Mouse (Mus musculus) retina, adult 2 months (tissue): ENCODE results near the gene Mrps18a.

Source experiments
- DNase-seq: peaks from one replicate; pipeline ENCODE4 v3.0.0-alpha.2; 2012; ENCODE audit warnings: low read depth, low spot score

Mrps18a gene

DNA sequence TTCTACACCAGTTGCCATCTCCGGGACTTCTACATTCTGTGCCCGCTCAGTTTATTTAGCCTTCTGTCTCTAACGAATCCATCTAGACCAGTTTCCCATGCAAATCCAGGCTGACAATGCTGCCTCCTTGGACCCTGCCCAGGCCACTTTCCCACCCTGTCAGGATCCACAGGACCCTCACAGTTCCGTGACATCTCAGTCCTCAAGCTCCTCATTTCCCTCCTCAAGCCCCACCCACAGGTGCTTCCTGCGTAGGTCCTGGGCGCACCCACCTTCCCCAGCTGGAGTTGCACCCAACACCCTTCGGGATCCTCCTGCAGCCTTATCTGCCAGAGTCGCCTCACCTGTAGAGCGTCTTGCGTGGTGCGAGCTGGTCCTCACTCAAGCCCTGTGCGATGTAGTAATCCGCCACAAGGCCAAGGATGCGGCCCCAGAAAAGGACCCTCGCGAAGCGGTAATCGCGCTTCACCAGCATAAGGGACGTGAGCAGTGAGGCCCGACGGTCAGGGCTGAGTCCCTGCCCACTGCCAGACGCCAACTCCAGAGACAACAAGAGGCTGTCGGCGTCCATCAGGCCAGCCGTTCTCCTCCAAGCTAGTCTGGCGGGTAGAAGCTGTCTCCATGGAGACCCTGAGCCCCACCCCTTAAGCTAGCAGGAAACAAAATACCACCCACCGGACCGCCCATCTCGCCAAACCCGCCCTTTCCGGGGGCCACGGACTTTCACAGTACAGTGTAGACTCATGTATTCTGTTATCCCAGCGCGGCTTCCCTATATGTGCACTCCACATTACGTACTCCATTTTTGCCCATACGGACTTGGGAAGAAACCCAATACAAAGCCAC, 33.0 kb downstream of the Mrps18a start, which contains the start of gene Rsph9:
Rsph9 (minus strand) TSS at position 639 of the 846 bp plus-strand sequence.
- no peak for DNase-seq

DNA sequence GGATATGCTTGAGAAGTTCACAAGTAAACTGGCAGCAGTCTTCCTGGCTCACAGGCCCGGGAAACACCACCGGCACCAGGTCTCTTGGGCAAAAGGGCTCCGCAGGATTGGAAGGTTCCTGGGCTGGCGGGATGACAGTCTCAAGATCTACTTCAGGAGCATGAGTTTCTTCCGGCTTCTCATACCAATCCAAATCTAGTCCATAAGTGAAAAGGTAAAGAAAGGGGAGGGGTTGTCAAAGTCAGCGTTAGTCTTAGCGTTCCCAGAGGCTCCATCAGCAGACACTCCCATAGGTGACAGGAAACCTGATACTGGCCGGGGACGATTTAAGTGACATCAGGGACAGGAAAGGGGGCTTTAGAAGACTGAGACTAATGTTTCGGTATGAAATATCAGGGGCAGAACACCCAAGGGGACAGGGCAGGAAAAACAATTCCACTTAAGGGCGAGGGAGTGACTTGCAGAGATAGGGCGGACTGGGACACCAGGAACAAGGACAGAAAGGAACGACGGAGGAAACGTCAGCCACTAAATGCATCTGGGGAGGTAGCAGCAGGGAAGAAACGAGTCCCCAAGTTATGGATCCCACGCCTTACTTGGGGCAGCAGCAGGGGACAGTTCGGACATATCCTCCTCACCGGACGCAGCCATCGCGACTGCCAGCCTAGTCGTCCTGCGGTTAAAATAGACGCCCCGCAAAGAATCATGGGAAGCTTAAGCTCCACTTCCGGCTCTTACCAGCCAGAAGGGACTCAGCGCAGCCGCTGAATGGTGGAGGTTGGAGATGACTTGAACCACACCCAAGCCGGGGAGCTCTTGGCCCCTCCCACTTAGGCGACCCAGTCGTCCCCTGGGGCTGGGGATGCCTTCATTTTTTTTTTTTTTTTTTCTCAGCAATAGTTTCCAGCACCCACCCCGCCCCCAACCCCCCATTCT, 42.3 kb downstream of the Mrps18a start, which contains the start of gene Mad2l1bp:
Mad2l1bp (minus strand) TSS at position 707 of the 936 bp plus-strand sequence.
- peak; percentile 79 for DNase-seq

DNA sequence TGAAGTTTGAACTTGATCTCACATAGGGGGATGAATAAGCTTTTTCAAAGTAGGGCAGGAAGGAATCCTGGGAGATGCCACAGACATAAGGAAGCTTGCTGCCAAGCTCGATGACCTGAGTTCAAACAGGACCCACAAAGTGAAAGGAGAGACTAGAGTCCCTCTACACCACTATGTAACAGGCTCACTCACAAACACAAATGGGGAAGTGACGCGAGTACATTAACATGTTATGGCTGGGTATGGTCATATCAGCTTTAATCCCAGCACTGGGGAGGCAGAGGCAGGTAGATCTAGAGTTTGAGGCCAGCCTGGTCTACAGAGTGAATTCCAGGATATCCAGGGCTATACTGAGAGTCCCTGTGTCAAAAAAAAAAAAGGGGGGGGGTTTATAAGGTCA, 43.5 kb downstream of the Mrps18a start:
- DNase-seq = no peak

DNA sequence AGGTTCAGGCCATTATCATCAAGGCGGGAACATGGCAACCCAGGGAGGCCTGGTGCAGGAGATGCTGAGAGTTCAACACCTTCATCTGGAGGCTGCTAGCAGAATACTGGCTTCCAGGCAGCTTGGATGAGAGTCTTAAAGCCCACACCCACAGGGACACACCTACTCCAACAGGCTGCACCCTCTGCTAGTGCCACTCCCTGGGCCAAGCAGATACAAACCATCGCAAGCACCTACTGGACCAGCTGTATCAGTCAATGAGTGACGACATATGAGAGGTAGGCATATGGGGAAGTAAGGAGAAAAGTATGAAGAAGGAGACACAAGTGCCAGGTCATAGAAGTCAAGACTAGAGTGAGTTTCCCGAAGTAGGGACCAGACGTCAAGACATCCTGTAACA, 45.9 kb downstream of the Mrps18a start:
- no peak for DNase-seq

DNA sequence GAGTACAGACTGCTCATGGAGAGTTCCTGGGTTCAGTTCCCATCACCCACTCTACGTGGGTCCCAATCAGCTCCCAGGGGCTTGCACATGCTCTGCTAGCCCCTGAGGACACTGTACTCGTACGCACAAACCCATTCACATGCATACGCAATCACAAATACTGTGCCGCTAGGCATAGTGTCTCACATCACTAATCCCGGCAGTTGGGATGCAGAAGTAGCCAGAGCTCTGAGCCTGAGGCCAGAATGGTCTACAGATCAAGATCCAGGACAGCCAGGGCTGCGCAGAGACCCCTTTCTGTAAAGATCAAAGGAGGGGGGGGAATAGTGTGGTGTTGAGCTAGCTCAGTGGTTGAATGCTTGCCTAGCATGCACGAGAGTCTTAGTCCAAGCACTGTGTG, 46.3 kb downstream of the Mrps18a start:
- DNase-seq = no peak

DNA sequence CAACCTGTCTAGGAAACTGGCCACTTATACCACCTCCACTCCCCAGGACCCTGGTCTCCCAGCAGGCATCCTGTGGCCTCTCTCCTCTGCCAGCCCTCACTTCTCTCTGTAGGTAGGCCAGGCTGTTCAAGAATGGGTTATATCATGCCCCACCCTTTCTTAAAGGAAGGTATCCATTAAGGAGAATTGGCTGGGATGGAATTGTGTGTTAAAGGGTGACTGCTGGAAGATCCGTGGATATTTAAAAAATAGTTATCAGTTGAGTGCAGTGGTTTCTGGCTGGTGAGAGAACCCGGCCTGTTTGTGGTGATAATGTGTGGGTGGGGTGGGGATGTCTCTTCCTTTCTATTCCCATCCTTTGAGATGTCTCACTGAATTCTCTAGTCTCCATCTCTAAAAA, 48.5 kb downstream of the Mrps18a start:
- DNase-seq = no peak

DNA sequence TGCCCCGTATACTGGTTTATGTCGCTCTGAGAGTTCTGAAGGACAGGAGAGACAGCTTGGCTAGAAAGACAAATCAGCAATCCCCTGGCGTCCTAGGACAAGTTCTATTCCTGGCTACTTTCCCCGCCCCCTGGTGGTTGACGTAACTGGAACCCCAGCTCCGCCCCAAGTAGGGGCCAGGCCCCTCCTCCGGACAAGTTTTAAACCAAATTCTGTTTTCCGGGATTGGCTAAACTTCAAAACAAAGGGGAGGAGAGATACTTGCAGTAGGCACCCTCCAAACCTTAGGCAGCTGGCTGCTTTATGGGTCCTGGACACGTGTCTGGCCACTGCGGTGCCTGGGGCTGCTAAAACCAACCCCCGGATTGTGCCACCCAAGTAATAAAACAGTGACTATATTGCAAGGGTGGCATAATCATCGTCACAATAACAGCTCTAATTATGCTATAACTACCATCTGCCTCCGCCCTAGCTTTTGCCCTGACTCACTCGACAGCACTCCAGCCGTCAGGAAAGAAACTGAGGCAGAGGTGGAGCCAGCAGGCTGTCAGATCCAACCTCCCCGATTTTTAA, 49.4 kb downstream of the Mrps18a start:
- peak; percentile 82 for DNase-seq

DNA sequence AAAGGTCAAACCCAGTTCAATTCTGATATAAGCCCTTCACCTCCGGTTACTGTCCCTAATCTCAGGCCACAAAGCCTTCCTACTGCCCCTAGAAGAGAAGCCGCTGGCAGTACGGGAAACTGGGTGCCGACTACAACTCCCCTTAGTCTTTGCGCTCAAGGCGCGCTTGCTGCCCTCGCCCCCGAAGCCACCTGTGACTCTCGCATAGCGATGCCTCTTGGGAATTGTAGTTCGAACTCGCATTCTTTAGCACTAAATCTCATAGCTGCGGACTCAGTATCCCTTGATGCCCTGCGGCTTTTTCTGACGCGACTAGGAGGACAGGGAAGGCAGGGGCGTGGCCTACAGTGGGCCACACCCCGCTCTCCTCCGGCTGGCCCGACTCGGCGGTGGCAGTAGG, 49.9 kb downstream of the Mrps18a start, which contains the start of gene Gtpbp2:
Gtpbp2 (plus strand) TSS at position 347 of the 400 bp plus-strand sequence.
- peak; percentile 100 for DNase-seq

DNA sequence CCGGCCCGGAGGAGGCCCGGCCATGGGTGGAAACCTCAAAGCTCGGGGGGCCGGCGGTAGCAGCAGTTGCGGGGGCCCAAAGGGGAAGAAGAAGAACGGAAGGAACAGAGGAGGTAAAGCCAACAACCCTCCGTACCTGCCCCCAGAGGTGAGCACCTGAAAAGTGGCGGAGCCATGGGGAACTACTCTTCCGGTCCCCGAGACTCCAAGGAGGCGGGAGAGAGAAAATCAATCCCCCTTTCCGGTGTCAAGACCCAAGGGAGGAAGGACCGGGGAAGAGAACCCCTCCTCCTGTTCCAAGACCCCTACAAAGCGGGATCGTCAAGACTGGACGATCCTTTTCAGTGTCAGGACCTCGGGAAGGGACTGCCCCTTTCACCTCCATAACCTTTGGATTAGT, 50.4 kb downstream of the Mrps18a start:
- DNase-seq = no peak

DNA sequence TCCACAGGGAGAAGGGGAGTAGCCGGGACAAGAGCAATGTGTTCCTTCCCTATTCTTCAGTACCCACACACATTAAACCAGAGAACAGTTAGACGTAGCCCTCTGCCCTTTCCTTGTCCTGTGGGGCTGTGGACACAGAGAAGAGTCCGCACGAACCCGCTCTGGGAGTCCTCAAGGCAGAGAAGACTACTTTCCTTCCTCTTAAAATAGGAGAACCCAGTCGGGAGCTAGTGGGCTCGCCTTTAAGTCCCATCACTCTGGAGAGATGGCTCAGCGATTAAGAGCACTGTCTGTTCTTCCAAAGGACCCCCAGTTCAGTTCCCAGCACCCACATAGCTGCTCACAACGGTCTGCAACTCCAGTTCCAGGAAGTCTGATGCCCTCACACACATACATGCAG, 50.9 kb downstream of the Mrps18a start:
- DNase-seq = no peak

DNA sequence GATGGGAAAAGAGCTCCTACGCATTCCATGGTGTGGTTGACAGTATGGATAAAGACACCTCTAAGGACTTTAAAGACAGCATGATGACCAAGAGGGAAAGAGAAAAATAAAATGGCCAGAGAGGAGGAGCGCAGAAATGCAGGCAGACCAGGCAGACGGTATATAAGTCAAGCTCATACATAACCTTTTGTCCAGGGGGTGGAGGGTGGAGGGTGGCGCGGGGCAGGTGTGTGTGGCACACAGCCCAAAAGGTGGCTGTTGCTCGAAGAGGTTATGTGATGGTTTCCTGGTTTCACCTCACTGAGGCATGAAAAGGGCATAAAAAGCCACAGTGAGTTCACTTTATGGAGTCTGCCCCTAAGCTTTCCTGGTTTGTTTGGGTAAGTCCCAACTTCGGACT, 51.8 kb downstream of the Mrps18a start:
- no peak for DNase-seq

DNA sequence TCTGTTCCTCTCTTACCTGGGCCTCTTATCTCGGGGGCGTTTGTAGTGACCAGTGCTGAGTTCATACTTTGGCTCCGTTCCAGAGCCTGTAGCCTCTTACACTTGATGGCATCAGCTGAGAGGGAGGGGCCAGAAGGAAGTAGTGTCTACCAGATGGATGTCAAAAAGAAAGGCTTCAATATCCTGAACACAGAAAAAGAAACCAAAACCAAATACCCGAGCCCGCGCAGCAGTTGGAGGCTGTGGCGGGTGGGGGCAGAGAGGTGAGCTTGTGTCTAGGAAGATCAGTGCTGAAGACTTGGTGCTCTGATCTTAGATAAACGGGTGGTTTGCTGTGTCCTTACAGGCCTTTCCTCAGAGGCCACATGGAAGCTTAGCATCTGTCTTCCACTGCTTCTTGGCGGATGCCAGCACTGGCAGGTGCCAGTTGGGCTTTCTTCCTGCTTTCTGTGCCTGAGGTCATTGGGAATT, 52.2 kb downstream of the Mrps18a start:
- no peak for DNase-seq

DNA sequence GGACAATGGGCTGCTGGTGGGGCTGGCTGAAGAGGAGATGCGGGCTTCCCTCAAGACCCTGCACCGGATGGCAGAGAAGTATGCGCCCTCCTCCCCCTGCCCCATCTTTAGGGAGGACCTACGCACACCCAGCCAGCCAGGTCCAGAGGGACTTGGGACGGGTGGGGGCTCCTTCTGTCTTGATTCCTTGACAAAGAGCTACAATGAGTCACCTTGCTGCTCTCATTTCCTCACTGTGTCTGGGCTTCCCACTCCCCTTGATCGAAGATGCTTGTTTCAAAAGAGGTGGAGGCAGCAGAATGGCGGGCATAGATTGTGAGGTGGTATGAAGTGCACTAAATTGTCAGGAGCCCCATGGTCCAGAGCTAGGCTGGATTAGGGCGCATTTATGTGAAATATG, 53.5 kb downstream of the Mrps18a start:
- DNase-seq = no peak

DNA sequence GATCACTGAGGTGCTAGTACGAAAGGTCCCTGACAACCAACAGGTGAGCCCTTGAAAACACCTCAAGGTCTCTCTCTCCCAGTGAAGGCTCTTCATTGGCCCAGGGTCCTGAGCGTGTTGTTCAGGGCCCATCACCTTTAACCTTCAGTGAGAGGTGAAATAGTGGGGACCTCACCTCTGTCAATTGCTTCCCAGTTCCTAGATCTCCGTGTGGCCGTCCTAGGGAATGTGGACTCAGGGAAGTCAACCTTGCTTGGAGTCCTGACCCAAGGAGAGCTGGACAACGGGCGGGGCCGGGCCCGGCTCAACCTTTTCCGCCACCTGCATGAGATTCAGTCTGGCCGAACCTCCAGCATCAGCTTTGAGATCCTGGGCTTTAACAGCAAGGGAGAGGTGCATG, 54.0 kb downstream of the Mrps18a start:
- no peak for DNase-seq

DNA sequence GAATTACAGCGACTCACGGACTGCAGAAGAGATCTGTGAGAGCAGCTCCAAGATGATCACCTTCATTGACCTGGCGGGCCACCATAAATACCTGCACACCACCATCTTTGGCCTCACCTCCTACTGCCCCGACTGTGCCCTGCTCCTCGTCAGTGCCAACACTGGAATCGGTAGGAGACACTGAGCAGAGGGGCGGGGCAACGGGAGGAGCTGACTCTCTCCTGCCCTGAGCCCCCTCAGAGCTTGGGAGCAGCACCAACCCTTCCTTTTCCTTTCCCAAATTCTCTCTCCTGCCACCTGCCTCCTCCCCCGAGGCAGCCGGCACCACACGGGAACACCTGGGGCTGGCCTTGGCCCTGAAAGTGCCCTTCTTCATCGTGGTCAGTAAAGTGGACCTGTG, 54.7 kb downstream of the Mrps18a start:
- no peak for DNase-seq

DNA sequence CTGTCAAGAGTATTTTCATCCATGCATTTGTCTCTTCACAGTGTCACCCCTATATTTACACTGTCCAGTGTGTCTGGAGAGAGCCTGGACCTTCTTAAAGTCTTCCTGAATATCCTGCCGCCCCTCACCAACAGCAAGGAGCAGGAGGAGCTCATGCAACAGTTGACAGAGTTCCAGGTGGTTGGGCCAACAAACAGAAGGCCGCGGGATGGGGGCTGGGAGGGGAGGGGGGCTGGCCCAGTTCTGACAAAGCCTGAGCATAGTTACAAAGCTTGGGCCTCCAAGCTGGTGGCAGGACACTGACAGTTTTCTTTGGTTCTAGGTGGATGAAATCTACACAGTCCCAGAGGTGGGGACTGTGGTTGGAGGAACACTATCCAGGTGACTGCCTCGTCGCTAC, 55.5 kb downstream of the Mrps18a start:
- DNase-seq = no peak

DNA sequence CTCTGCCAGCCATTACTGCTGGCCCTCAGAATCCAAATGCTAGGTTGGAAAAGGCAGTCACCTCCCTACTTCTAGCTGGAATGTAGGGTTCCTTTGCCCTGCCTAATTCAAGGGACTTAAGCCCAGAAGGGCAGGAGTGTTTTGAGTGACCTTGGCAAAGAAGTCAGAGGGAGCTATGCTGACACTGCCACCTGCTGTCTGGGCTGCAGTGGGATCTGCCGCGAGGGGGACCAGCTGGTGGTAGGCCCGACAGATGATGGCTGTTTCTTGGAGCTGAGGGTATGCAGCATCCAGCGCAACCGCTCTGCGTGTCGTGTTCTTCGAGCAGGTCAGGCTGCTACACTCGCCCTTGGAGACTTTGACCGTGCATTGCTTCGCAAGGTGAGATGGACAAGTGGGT, 56.2 kb downstream of the Mrps18a start:
- no peak for DNase-seq

DNA sequence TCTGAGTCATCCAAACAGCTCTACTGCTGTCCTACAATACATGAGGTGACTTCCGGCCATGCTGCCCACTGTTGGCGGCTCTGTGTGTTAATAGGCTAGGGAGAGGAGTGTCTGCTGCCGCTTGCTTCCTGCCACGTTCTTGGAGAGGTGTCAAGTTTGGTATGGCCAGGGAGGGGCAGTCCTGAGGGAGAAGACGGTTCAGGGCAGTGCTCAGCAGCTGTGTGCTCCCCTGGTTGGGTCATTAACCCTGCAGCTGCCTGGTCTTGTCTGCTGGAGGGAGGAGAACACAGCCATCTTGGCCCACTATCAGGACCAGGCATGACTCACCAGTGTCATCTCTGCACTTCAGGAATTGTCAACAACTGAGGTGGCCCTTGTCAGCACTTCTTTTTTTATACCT, 57.5 kb downstream of the Mrps18a start:
- no peak for DNase-seq

DNA sequence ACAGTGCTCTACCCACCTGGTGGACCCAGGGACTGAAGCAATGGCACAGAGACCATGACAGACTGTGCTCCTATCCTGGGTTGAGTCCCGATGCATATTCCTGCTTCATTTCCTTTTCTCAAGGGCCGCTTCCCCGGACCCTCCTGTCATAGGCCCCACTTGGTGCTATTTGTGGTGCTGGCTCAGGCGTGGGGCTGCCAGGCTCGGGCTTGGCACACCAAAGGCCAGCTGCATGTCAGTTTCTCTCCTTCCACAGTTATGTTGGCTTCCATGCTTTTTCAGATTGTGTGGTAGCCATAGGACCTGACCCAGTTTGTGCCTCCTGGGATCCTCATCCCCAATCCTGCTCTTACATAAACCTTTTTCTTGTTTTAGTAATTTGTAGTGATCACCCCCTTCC, 58.0 kb downstream of the Mrps18a start:
- no peak for DNase-seq

DNA sequence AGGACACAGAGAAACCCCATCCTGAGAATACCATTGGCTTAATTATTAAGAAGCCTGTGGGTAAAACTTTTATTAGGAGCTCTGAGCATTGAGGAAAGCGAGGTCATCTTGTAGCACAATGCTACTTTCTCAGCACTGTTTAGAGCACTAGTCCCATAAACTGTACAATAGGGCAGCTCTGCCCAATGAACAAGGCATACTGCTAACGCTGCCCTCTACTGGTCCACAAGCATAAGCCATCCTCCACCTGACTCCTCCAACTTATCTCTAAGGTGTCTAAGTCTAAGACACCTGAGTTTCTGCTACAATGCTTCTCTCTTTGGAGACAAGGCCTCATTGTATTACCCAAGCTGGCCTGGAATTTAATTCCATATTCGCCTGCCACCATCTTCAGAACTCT, 59.8 kb downstream of the Mrps18a start:
- no peak for DNase-seq
